Mouse (Mus musculus) liver, adult 2 months (tissue): ENCODE measurements around the gene Pdzk1ip1.

Experiments used
- CTCF ChIP-seq: fragments of 200-500 bp; IDR thresholded peaks from 2 replicates; pipeline ENCODE4 v1.5.1; 2011; ENCODE audit warnings: low read depth, low read length, control low read depth
- POLR2A ChIP-seq: fragments of 200-500 bp; IDR thresholded peaks from 2 replicates; pipeline ENCODE4 v1.6.1; 2011; ENCODE audit warnings: low read length, control low read depth; ENCODE audit not compliant: insufficient read depth; ENCODE audit errors: extremely low read depth

- TF ChIP-seq CTCF, result no peak
- TF ChIP-seq POLR2A, result no peak
Observed at GRCm38 (mm10) chr4:115056921-115057673, 31.4 kb upstream of the Pdzk1ip1 start.
